Mouse (Mus musculus) subcutaneous adipose tissue, adult 2 months (tissue): Measurements from ENCODE around the gene Limk2. TPM values are rescaled to one million over a fixed set of nuclear protein-coding genes. Genes with fewer than 3 reads are reported as not detected.

Source experiments
- polyA plus RNA-seq: library from polyadenylated mRNA; depleted of rRNA; stranded (reverse); fragments of >200 nt; gene quantifications from 2 replicates; pipeline ENCODE4 v1.2.3, GENCODE M21; 2012; ENCODE audit warnings: low replicate concordance; rRNA removed

Limk2 gene
- polyA plus RNA-seq: 43.9 and 95.1 TPM in 2 replicates

GRCm38 (mm10) chr11:3408997-3409732 lies at the start of gene Limk2:
Limk2 (minus strand) TSS chr11:3409189.

GRCm38 (mm10) chr11:3452167-3452639 lies 43.2 kb upstream of the Limk2 start, which contains the start of gene Rnf185:
Rnf185 (minus strand) TSS chr11:3452363.

GRCm38 (mm10) chr11:3329891-3330451 lies 79.0 kb downstream of the Limk2 start, which contains the start of gene Pik3ip1:
Pik3ip1 (plus strand) TSS chr11:3330401.

Other genes with a start within 250 kb of the Limk2 start
- gene Sfi1, start 215.7 kb downstream of the Limk2 start, polyA plus RNA-seq: 22.7 and 42.5 TPM in 2 replicates
- 44.2 and 99.9 TPM in 2 replicates for gene Eif4enif1, start 206.8 kb downstream of the Limk2 start, polyA plus RNA-seq
- 32.7 and 32.8 TPM in 2 replicates for gene Drg1, start 142.8 kb downstream of the Limk2 start, polyA plus RNA-seq
- 11.8 and 53.4 TPM in 2 replicates for gene Patz1, start 120.3 kb downstream of the Limk2 start, polyA plus RNA-seq
- gene Pik3ip1, start 78.8 kb downstream of the Limk2 start, polyA plus RNA-seq: 19.4 and 42.1 TPM in 2 replicates
- gene Rnf185, start 43.2 kb upstream of the Limk2 start, polyA plus RNA-seq: 28.3 and 41.1 TPM in 2 replicates
- gene Pla2g3, start 79.1 kb upstream of the Limk2 start, polyA plus RNA-seq: 0.23 and 0.53 TPM in 2 replicates
- 0.87 and 6.5 TPM in 2 replicates for gene Inpp5j, start 95.6 kb upstream of the Limk2 start, polyA plus RNA-seq
- 90.0 and 354 TPM in 2 replicates for gene Selenom, start 105.5 kb upstream of the Limk2 start, polyA plus RNA-seq
- 32.7 and 197 TPM in 2 replicates for gene Smtn, start 131.4 kb upstream of the Limk2 start, polyA plus RNA-seq
- 12.1 and 22.0 TPM in 2 replicates for gene Morc2a, start 240.0 kb upstream of the Limk2 start, polyA plus RNA-seq